Comparison of ENCODE assay signal across 24 mouse cellular contexts in genomic region chr16:95436611-95437010, GRCm38 (mm10).
DNase-seq lines count a peak whose midpoint lies in the region; ATAC-seq and TF ChIP-seq lines count a peak whose summit lies in the region.
"Had no signal": no experiment of that assay in that cellular context is flagged by ENCODE, and none has a peak within 500 bp of the region (broad histone marks: within the 10 kb centered on the region; RNA-seq: fewer than 3 reads in every experiment).

No protein-coding gene starts in this region.

- no peaks in the 10 kb centered on the region; the same call in 1 of the 2 replicates for H3K79me2 ChIP-seq in heart, adult 2 months (replicated peaks; ENCODE audit: control insufficient read depth, insufficient read depth, low read length)
- no peaks in the 10 kb centered on the region; the same call in 1 of the 2 replicates for H3K79me2 ChIP-seq in MEL (ENCODE audit: control insufficient read depth, insufficient read depth, low read length, poor library complexity)

- TF ChIP-seq EP300 in heart, adult 2 months (IDR thresholded peaks at IDR 0.05; ENCODE audit: insufficient read depth, low read depth, low read length), result no peak
- peak; percentile 69 to 81 for TF ChIP-seq EP300 in MEL (IDR thresholded peaks at IDR 0.05; ENCODE audit: low read depth in 1 of 2, low read length in 2 of 2)

- H3K4me1 ChIP-seq in heart, adult 2 months (ENCODE audit: control insufficient read depth, insufficient read depth, low read length), result peaks cover 35% of the 10 kb centered on the region
- peaks cover 48 to 71% of the 10 kb centered on the region in 2 experiments for H3K4me1 ChIP-seq in MEL (ENCODE audit: control insufficient read depth in 1 of 2, insufficient read depth in 2 of 2, low read length in 2 of 2)
- H3K4me1 ChIP-seq in hindbrain, embryonic 13.5 days (replicated peaks), result no peaks in the 10 kb centered on the region
- H3K4me1 ChIP-seq: forebrain, embryonic 13.5 days; midbrain, embryonic 13.5 days; neural tube, embryonic 13.5 days had no signal

- no peak overlapping the region for H3K4me3 ChIP-seq in heart, adult 2 months
- peak overlapping the region in 1 of 2 experiments; percentile 10; a peak in 2 of 4 replicates for H3K4me3 ChIP-seq in MEL (ENCODE audit: control insufficient read depth in 1 of 2, insufficient read depth in 1 of 2, low read depth in 2 of 2, low read length in 2 of 2)
- H3K4me3 ChIP-seq in hindbrain, embryonic 13.5 days, result no peak overlapping the region
- H3K4me3 ChIP-seq: forebrain, embryonic 13.5 days; heart, embryonic 13.5 days; hindbrain, embryonic 10.5 days; lung, embryonic 15.5 days; midbrain, embryonic 13.5 days; neural tube, embryonic 13.5 days; stomach, embryonic 15.5 days had no signal

- no peak overlapping the region for H3K4me2 ChIP-seq in hindbrain, embryonic 13.5 days
- H3K4me2 ChIP-seq: forebrain, embryonic 13.5 days; heart, embryonic 13.5 days; lung, embryonic 15.5 days; midbrain, embryonic 13.5 days; neural tube, embryonic 13.5 days; stomach, embryonic 15.5 days had no signal

- H3K27ac ChIP-seq in heart, adult 2 months, result peak overlapping the region; percentile 10
- peak overlapping the region; percentile 97 for H3K27ac ChIP-seq in MEL (ENCODE audit: control insufficient read depth, low read depth, low read length)
- H3K27ac ChIP-seq in hindbrain, embryonic 13.5 days, result no peak overlapping the region
- H3K27ac ChIP-seq: forebrain, embryonic 13.5 days; heart, embryonic 13.5 days; hindbrain, embryonic 10.5 days; lung, embryonic 15.5 days; midbrain, embryonic 13.5 days; neural tube, embryonic 13.5 days; stomach, embryonic 15.5 days had no signal

- H3K9me3 ChIP-seq in MEL (replicated peaks; ENCODE audit: insufficient read depth, low read length), result no peaks in the 10 kb centered on the region
- no peaks in the 10 kb centered on the region for H3K9me3 ChIP-seq in hindbrain, embryonic 13.5 days
- H3K9me3 ChIP-seq: forebrain, embryonic 13.5 days; heart, embryonic 13.5 days; hindbrain, embryonic 10.5 days; lung, embryonic 15.5 days; midbrain, embryonic 13.5 days; neural tube, embryonic 13.5 days; stomach, embryonic 15.5 days had no signal

- TF ChIP-seq RAD21 in MEL (IDR thresholded peaks at IDR 0.05; ENCODE audit: low read depth, low read length), result no peak

- intact Hi-C loops in heart, adult 2 months (cut with DNase I), result loop anchor here (5.0 to 10.0 kb wide), 2 partner anchors 34 to 318 kb away; no protein-coding TSS in a partner anchor
- intact Hi-C loops in heart, postnatal 25 days (cut with DNase I), result no loop called here

- ATAC-seq in granulocyte monocyte progenitor cell, adult 5-6 weeks (replicated peaks; ENCODE audit: poor library complexity, severe bottlenecking), result 0 out of 2 replicates have a peak, but pooled peaks have one; percentile 6
- ATAC-seq in hindbrain, embryonic 13.5 days (ENCODE audit: low FRiP score), result no peak
- ATAC-seq: forebrain, embryonic 13.5 days; hindbrain, embryonic 16.5 days; midbrain, embryonic 13.5 days had no signal

- H3K36me3 ChIP-seq in heart, adult 2 months (ENCODE audit: control insufficient read depth, insufficient read depth, low read length), result no peaks in the 10 kb centered on the region; the same call in 1 of the 2 replicates
- H3K36me3 ChIP-seq in MEL (ENCODE audit: control insufficient read depth in 1 of 2, insufficient read depth in 2 of 2, low read length in 2 of 2), result peaks cover 0 to 62% of the 10 kb centered on the region in 2 experiments; a peak in 2 of 4 replicates
- no peaks in the 10 kb centered on the region for H3K36me3 ChIP-seq in hindbrain, embryonic 13.5 days
- H3K36me3 ChIP-seq: heart, embryonic 13.5 days; hindbrain, embryonic 10.5 days; lung, embryonic 15.5 days; midbrain, embryonic 13.5 days; neural tube, embryonic 13.5 days; stomach, embryonic 15.5 days had no signal

- TF ChIP-seq CTCF in heart, adult 2 months (IDR thresholded peaks at IDR 0.05), result no peak
- no peak for TF ChIP-seq CTCF in MEL (IDR thresholded peaks at IDR 0.05 in 2 of 3, conservative IDR thresholded peaks at IDR 0.05 in 1 of 3; ENCODE audit: control insufficient read depth in 1 of 3, insufficient read depth in 1 of 3, low read depth in 2 of 3, low read length in 3 of 3, poor library complexity in 1 of 3, severe bottlenecking in 1 of 3)

- no peaks in the 10 kb centered on the region for H3K27me3 ChIP-seq in heart, adult 2 months (ENCODE audit: control insufficient read depth, insufficient read depth, low read length)
- no peaks in the 10 kb centered on the region for H3K27me3 ChIP-seq in MEL (ENCODE audit: control insufficient read depth in 1 of 2, insufficient read depth in 2 of 2, low read length in 2 of 2)
- H3K27me3 ChIP-seq in hindbrain, embryonic 13.5 days, result no peaks in the 10 kb centered on the region
- H3K27me3 ChIP-seq: forebrain, embryonic 13.5 days; heart, embryonic 13.5 days; lung, embryonic 15.5 days; midbrain, embryonic 13.5 days; neural tube, embryonic 13.5 days; stomach, embryonic 15.5 days had no signal

- DNase-seq in heart, adult 2 months, result no peak
- DNase-seq in heart, postnatal 25 days (ENCODE audit: low spot score), result no peak
- DNase-seq in MEL (ENCODE audit: low read depth, low spot score), result peak; percentile 81
- DNase-seq in adrenal gland, postnatal 25 days, result peak; percentile 44
- DNase-seq in right cerebral cortex, adult 18-20 months, result no peak
- DNase-seq: B cell, adult 2 months; cerebellum, adult 11-12 months; cerebellum, adult 9-11 months; gastrocnemius, postnatal 25 days; heart, postnatal 10 days; kidney, adult 18-20 months; kidney, postnatal 4 days; lung, postnatal 36 days; right cerebral cortex, postnatal 25 days had no signal

- no peak overlapping the region for H3K9ac ChIP-seq in heart, adult 2 months (ENCODE audit: low read depth, low read length)
- H3K9ac ChIP-seq in MEL (ENCODE audit: control insufficient read depth, low read depth, low read length, poor library complexity, severe bottlenecking), result peak overlapping the region; percentile 55
- H3K9ac ChIP-seq in hindbrain, embryonic 13.5 days, result no peak overlapping the region
- H3K9ac ChIP-seq: forebrain, embryonic 13.5 days; heart, embryonic 13.5 days; lung, embryonic 15.5 days; midbrain, embryonic 13.5 days; neural tube, embryonic 13.5 days; stomach, embryonic 15.5 days had no signal

- TF ChIP-seq POLR2A in heart, adult 2 months (IDR thresholded peaks at IDR 0.05; ENCODE audit: insufficient read depth, low read depth, low read length), result no peak
- peak in 1 of 2 experiments; percentile 46; a peak in 1 of 4 replicates for TF ChIP-seq POLR2A in MEL (IDR thresholded peaks at IDR 0.05; ENCODE audit: control insufficient read depth in 1 of 2, insufficient read depth in 1 of 2, low read depth in 1 of 2, low read length in 2 of 2, poor library complexity in 1 of 2)

- WGBS in heart, adult 2 months, result 42% methylated on average over 8 of the region's 8 CpGs
- WGBS in hindbrain, embryonic 13.5 days, result 88% methylated on average over 8 of the region's 8 CpGs

TF ChIP-seq in MEL, 35 proteins besides CTCF, POLR2A, EP300 and RAD21:
- TF ChIP-seq MYC (IDR thresholded peaks at IDR 0.05; ENCODE audit: low read depth, low read length) (peak; percentile 72; the same call in 1 of the 2 replicates), JUND (IDR thresholded peaks at IDR 0.05; ENCODE audit: low read depth, low read length) (0 out of 2 replicates have a peak, but pooled peaks have one; percentile 25), SMC3 (IDR thresholded peaks at IDR 0.05; ENCODE audit: low read depth, low read length) (no peak), MAFK (IDR thresholded peaks at IDR 0.05; ENCODE audit: borderline replicate concordance, low read depth, low read length) (peak; percentile 43; the same call in 1 of the 2 replicates), MAZ (IDR thresholded peaks at IDR 0.05; ENCODE audit: low read depth, low read length) (peak; percentile 22; the same call in 1 of the 2 replicates), MXI1 (IDR thresholded peaks at IDR 0.05; ENCODE audit: low read depth, low read length) (peak; percentile 15; the same call in 1 of the 2 replicates), TAL1 (IDR thresholded peaks at IDR 0.05; ENCODE audit: low read length) (0 out of 2 replicates have a peak, but pooled peaks have one; percentile 21), UBTF (IDR thresholded peaks at IDR 0.05; ENCODE audit: borderline replicate concordance, insufficient read depth, low read depth, low read length) (no peak), ELF1 (IDR thresholded peaks at IDR 0.05; ENCODE audit: low read depth, low read length) (no peak), ZMIZ1 (IDR thresholded peaks at IDR 0.05; ENCODE audit: low read depth, low read length) (no peak), TCF12 (IDR thresholded peaks at IDR 0.05; ENCODE audit: low read depth, low read length) (peak; percentile 68), NELFE (IDR thresholded peaks at IDR 0.05; ENCODE audit: low read depth, low read length) (no peak), MYB (IDR thresholded peaks at IDR 0.05; ENCODE audit: low read depth, low read length) (0 out of 2 replicates have a peak, but pooled peaks have one; percentile 54), HCFC1 (IDR thresholded peaks at IDR 0.05; ENCODE audit: low read depth, low read length) (no peak), MAX (IDR thresholded peaks at IDR 0.05; ENCODE audit: low read length) (peak; percentile 58; the same call in 1 of the 2 replicates), SIN3A (IDR thresholded peaks at IDR 0.05; ENCODE audit: low read length) (peak; percentile 74), ETS1 (IDR thresholded peaks at IDR 0.05; ENCODE audit: low read depth, low read length) (peak; percentile 82)

Comparison
In these comparisons a context has a peak if more than half of its experiments do, and no peak if none do; other contexts are left out.
1. DNase-seq: peak in MEL (single experiment) and adrenal gland, postnatal 25 days (single experiment); none in heart, adult 2 months (0 of 2), heart, postnatal 25 days (single experiment) and right cerebral cortex, adult 18-20 months (single experiment).